Mouse (Mus musculus) thymus, adult 2 months (tissue): ENCODE data around the gene Vezf1.

Source experiments
- CTCF ChIP-seq: fragments of 200-500 bp; IDR thresholded peaks from 2 replicates; pipeline ENCODE4 v1.5.1; 2012; ENCODE audit warnings: mild to moderate bottlenecking, control low read depth, low read length, moderate library complexity, borderline replicate concordance; ENCODE audit not compliant: control insufficient read depth, poor library complexity, insufficient read depth; ENCODE audit errors: extremely low read depth
- POLR2A ChIP-seq: fragments of 200-500 bp; IDR thresholded peaks from 2 replicates; pipeline ENCODE4 v1.6.1; 2012; ENCODE audit warnings: mild to moderate bottlenecking, low read length, control low read depth, moderate library complexity; ENCODE audit not compliant: control insufficient read depth, poor library complexity, insufficient read depth; ENCODE audit errors: extremely low read depth

- TF ChIP-seq CTCF (no peak), POLR2A (no peak)
Measured at GRCm38 (mm10) chr11:88047871-88048531, 20.1 kb upstream of the Vezf1 start.
